Mouse (Mus musculus) heart, postnatal 10 days (tissue): Measurements from ENCODE around the gene Sh2b1. TPM values are rescaled to one million over a fixed set of nuclear protein-coding genes. Genes with fewer than 3 reads are reported as not detected.

Source experiments
- DNase-seq, 2 experiments: peaks; one replicate each; pipeline ENCODE4 v3.0.0; 2021
- intact Hi-C: fragments of 180-260 bp; cut with DNase I; formaldehyde crosslinking; loops from one replicate; pipeline ENCODE4 v1.15.1; 2025
- total RNA-seq, 2 experiments: library from RNA; stranded (reverse); gene quantifications; 2 replicates each; pipeline ENCODE4 v1.2.3; 2021

Sh2b1 gene
- total RNA-seq, 2 experiments from 2014 or later = 46.1 to 46.7 TPM

DNA sequence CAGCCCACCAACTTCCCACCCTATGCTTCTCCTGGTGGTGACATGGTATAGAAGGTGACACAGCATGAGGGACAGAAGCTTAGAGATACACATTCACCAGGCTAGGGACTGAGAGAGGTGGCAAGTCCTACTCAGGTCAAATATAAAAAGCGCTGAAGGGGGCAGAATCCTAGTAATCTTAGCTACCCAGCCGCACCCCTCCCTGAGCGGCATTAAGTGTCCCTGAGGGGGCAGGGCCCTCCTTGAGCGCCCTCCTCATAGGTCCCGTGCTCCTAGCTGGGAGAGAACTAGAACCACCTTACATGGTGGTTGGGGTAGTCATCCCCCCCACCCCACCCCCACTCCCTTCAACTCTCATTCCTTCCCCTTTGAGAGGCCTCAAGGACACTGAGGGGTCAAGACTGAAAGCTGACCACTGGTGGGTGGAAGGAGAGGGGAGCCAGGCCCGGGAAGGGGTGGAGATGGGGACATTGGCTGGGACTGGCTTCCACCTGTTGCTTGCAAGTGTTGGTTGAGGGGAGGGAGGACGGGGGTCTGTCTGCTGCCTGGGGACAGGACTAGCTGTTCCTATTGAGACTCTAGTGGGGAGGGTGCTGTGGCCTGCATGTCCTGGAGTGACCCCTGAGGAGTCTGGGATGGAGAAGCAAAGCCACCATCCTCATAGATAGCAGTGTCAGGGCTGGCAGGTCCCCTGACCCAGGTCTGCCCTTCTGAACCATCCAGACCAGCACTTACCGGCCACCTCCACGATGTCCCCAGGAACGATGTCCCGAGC lies 16.2 kb downstream of the Sh2b1 start:
- no peak for DNase-seq
- intact Hi-C loops = no loop called here

GRCm38 (mm10) chr7:126458225-126458624 lies 17.0 kb downstream of the Sh2b1 start:
- intact Hi-C loops = no loop called here
- DNase-seq = no peak

DNA sequence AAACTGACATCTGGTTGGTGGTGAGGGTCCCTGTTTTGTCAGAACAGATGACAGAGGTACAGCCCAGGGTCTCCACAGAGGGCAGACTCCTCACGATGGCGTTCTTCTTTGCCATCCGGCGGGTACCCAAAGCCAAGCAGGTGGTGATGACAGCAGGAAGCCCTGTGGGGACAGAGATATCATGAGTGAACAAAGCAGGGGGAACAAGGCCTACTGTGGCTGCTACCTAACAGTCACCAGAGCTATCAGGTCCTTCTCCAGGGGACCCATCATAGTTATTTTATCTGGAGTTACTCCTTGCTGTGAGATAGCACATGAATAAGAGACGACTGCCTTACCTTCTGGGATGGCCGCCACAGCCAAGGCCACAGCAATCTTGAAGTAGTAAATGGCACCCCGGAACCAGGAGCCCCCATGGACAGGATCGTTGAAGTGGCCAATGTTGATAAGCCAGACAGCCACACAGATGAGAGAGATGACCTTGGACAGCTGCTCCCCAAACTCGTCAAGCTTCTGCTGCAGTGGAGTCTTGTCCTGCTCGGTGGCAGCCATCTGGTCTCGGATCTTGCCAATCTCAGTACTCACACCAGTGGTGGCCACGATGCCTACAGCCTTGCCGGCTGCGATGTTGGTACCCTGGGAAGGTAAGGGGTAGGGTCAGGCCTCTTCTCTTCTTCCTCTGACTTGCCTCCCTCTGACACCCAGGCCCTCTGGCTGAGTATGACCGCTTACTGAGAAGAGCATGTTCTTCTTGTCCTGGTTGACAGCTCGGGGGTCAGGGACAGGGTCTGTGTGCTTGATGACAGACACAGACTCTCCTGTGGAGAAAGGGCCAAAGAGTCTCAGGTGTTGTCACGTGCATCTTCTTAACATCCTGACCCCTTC lies 18.6 kb downstream of the Sh2b1 start:
- DNase-seq = no peak
- intact Hi-C loops = no loop called here

GRCm38 (mm10) chr7:126455242-126455641 lies 20.0 kb downstream of the Sh2b1 start:
- DNase-seq = no peak
- intact Hi-C loops = no loop called here

GRCm38 (mm10) chr7:126453861-126454260 lies 21.4 kb downstream of the Sh2b1 start:
- DNase-seq = no peak
- intact Hi-C loops = no loop called here

DNA sequence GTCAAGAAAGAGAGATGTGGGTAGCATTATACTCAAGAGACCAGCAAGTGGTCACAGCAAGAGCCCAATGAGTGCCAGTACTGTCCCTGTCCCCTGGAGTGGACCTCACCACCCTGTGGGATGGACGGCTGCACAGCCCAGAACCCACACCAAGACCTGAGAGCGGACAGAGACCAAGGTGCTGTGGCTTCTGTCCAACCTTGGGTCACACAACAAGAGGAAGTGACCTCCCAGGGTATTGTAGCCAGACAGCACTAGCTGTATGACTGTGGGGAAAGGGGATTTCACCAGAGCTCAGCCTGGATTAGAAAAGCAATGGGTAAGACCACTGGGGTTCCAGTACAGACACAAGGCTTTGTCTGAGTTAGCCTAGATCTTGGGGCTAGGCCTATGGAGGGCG lies 23.0 kb downstream of the Sh2b1 start:
- intact Hi-C loops = no loop called here
- no peak for DNase-seq

DNA sequence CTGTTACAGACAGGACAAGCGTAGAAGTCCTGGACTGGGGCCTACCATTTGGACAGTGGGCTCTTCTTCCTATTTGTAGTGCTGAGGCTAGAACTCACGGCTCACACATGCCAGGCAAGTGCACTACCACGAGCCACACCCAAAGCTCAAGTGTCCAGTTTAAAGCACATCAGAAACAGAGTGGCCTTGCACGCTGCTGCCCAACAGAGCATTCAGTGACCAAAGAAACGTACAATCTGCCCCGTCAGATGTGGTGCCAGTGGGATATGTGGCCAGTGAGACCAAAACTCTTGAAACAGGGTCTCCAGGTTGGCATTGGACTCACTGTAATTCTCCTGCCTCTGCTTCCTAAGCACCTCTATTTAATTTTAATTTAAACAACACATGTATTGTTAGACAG lies 24.6 kb downstream of the Sh2b1 start:
- no peak for DNase-seq
- intact Hi-C loops = no loop called here

- intact Hi-C loops = no loop called here
- DNase-seq = no peak
Observed at GRCm38 (mm10) chr7:126449991-126450390, 25.2 kb downstream of the Sh2b1 start.

GRCm38 (mm10) chr7:126448481-126448880 lies 26.7 kb downstream of the Sh2b1 start:
- DNase-seq = no peak
- intact Hi-C loops = no loop called here

- intact Hi-C loops = no loop called here
- no peak for DNase-seq
Observed at GRCm38 (mm10) chr7:126446217-126446616, 29.0 kb downstream of the Sh2b1 start.

DNA sequence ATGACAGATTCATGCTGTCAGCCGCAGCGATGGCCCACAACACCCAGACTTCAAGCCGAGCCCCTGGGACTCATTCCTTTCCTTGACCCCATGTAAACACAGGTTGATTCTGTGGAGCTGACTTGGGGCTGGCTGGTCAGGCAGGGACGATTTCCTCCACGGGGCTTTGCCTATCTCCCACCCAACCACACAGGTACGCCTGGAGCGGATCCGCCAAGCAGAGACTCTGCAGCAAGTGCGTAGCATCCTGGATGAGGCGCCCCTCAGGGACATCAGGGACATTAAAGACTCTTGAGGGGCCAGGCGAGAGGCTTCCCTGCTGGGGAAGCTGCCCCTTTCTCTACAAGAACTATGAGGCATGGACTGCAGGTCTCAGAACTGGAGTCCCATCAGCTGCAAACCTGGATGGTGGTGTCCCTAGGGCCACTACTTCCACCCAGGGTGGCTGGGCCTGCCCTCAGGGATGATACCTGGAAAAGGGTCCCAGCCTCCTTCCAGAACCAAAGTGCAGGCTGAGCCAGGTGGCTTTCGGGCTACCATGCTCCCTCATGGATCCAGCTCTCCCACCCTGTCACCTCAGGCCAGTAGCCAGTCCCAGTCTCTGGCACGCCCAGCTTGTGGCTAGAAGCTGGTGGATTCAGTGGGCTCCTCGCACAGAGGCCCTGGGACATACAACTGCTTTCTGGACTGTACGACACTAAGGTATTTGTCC lies 30.0 kb downstream of the Sh2b1 start:
- no peak for DNase-seq
- intact Hi-C loops = no loop called here

- intact Hi-C loops = no loop called here
- no peak for DNase-seq
Observed at GRCm38 (mm10) chr7:126444536-126444935, 30.7 kb downstream of the Sh2b1 start.

DNA sequence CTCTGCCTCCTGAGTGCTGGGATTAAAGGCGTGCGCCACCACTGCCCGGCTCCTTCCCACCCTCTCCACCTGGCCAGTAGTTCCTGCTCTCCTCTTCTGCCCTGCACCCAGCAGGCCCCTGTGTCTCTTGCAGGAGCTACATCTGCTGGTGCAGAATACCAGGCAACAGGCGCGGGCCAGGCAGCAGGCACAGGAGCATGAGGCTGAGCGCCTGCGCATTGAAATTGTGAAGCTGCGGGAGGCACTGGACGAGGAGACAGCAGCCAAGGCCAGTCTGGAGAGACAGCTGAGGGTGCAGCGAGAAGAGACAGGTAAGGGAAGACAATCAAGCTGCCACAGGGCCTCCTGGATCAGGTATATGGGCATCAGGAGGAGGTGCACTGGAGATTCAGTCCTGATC lies 31.2 kb downstream of the Sh2b1 start:
- no peak for DNase-seq

DNA sequence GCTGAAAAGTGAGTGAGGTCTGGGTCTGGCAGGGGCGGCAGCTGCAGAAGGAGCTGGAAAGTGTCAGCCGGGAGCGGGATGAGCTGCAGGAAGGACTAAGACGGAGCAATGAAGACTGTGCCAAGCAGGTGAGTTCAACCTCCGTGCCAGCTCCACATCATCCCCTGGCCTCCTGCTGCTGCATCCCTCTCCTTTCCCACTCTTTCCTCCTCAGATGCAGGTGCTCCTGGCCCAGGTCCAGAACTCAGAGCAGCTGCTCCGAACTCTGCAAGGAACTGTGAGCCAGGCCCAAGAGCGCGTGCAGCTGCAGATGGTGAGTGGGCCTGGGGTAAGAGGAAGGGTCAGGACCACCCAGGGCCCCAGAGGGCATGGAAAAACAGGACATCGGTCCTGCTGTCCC lies 35.1 kb downstream of the Sh2b1 start:
- DNase-seq = no peak
- intact Hi-C loops = no loop called here

More for the DNA sequence above, 31.2 kb downstream of the Sh2b1 start:
- intact Hi-C loops = no loop called here

- intact Hi-C loops = loop anchor here (2.0 kb wide), 2 partner anchors 26 to 90 kb away; partner anchors contain the start of gene Atp2a1
- DNase-seq = peak; percentile 71 to 86
Observed at GRCm38 (mm10) chr7:126436851-126437250, 38.4 kb downstream of the Sh2b1 start.

GRCm38 (mm10) chr7:126435801-126436200 lies 39.4 kb downstream of the Sh2b1 start:
- intact Hi-C loops = loop anchor here (2.0 kb wide), 2 partner anchors 27 to 91 kb away; partner anchors contain the start of gene Atp2a1
- no peak for DNase-seq

GRCm38 (mm10) chr7:126434726-126435125 lies 40.5 kb downstream of the Sh2b1 start:
- intact Hi-C loops = no loop called here

DNA sequence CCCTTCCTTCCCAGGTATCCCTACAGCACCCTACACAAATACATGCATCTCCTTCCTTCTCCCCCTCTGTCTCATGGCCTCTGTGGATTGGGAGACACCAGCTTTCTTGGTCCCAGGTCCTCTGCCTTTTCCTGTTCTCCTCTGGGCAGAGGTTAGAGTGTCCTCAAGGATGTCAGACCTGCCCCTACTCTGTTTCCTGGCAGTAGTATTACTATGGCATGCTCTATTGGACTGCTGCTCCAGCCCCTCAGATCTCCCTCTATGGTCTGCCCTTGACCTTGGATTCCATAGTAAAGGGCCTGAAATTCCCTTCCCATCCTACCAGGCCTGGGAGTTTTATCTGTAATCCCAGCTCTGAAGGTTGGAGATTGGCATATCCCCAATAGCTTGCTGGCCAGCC lies 45.1 kb downstream of the Sh2b1 start:
- no peak for DNase-seq
- intact Hi-C loops = no loop called here

More at GRCm38 (mm10) chr7:126434726-126435125, 40.5 kb downstream of the Sh2b1 start:
- DNase-seq = no peak

DNA sequence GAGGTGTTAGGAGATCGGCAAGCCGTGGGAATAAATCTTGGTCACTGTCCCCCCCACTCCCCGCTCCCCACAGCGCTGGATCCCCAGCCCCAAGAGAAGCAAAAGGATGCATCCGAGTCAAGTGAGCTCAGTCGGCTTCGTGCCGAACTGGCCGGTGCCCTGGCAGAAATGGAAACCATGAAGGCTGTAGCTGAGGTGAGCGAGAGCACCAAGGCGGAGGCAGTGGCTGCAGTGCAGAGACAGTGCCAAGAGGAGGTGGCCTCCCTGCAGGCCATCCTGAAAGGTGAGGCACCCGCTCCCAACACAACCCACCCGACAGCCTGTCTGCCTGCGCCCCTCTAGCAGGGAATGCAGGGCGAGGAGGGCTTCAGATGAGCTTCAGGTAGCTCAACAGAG lies 45.7 kb downstream of the Sh2b1 start:
- intact Hi-C loops = no loop called here
- DNase-seq = no peak

GRCm38 (mm10) chr7:126428631-126429502 lies 46.4 kb downstream of the Sh2b1 start, which contains the start of gene Rabep2:
Gene Rabep2 (plus strand): TSS chr7:126428759.
- DNase-seq = peak; percentile 96 to 98
- intact Hi-C loops = no loop called here
